ENCODE assay signal across 8 mouse cellular contexts in the genomic region with DNA sequence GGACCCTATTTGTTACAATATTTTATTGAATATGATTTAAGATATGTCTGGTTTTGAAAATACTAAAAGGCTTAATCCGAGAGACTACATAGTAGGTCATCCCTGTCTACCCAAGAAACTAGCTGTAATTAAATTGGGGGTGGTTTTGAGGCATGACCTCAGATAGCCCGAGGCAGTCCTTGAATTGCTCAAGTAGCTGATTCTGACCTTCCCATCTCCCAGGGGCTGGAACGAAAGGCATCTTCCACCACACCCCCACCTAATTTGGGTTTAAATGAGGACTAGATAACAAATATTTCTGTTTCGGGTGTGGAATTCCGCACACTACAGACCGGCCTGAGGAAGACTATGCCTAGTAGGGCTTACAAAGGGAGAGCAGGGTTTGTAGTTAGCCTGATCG. TPM values are rescaled to one million over a fixed set of nuclear protein-coding genes. Genes with fewer than 3 reads are reported as not detected.
DNase-seq lines count a peak whose midpoint lies in the region; ATAC-seq and TF ChIP-seq lines count a peak whose summit lies in the region.

No protein-coding gene starts in this region.

- peaks cover 33% of the 10 kb centered on the region for H3K4me1 ChIP-seq in erythroblast, embryonic 14.5 days (ENCODE audit: control insufficient read depth)
- H3K4me1 ChIP-seq in ES-Bruce4 (ENCODE audit: control insufficient read depth, insufficient read depth, low read length): no peaks in the 10 kb centered on the region
- H3K4me1 ChIP-seq in forebrain, embryonic 12.5 days: peaks cover 24% of the 10 kb centered on the region
- peaks cover 33% of the 10 kb centered on the region for H3K4me1 ChIP-seq in liver, embryonic 13.5 days (replicated peaks)

- peak overlapping the region; percentile 99 for H3K27ac ChIP-seq in ES-Bruce4 (ENCODE audit: insufficient read depth, low read length)
- H3K27ac ChIP-seq in forebrain, embryonic 12.5 days: no peak overlapping the region
- H3K27ac ChIP-seq in liver, embryonic 13.5 days: peak overlapping the region; percentile 99

- peak; percentile 34 for TF ChIP-seq POLR2A in ES-Bruce4 (IDR thresholded peaks at IDR 0.05; ENCODE audit: insufficient read depth, low read length)

- TF ChIP-seq CTCF in ES-Bruce4 (IDR thresholded peaks at IDR 0.05; ENCODE audit: low read depth, low read length): no peak

- H3K27me3 ChIP-seq in erythroblast, embryonic 14.5 days (ENCODE audit: control insufficient read depth): no peaks in the 10 kb centered on the region; the same call in 1 of the 2 replicates
- no peaks in the 10 kb centered on the region for H3K27me3 ChIP-seq in ES-Bruce4 (ENCODE audit: control insufficient read depth, insufficient read depth, low read length, poor library complexity, severe bottlenecking)
- no peaks in the 10 kb centered on the region for H3K27me3 ChIP-seq in forebrain, embryonic 12.5 days
- H3K27me3 ChIP-seq in liver, embryonic 13.5 days: no peaks in the 10 kb centered on the region

- ATAC-seq in erythroblast, adult 5-6 weeks (replicated peaks; ENCODE audit: low FRiP score, poor library complexity, severe bottlenecking): no peak
- ATAC-seq in forebrain, embryonic 12.5 days (ENCODE audit: low FRiP score): no peak
- no peak for ATAC-seq in liver, embryonic 13.5 days (ENCODE audit: low read depth)
- ATAC-seq in activated CD4-positive, CD25-positive, alpha-beta regulatory T cell, adult 4 months: no peak
- no peak for ATAC-seq in monocyte, adult 5-6 weeks (replicated peaks; ENCODE audit: insufficient number of reproducible peaks, low FRiP score, low TSS enrichment, poor library complexity, severe bottlenecking)

- peak; percentile 91 for TF ChIP-seq EP300 in ES-Bruce4 (IDR thresholded peaks at IDR 0.05; ENCODE audit: insufficient read depth, low read depth, low read length)

- DNase-seq in liver, embryonic 13.5 days: no peak
- DNase-seq in cerebellum, adult 8-10 months: no peak

- peaks cover 10% of the 10 kb centered on the region for H3K36me3 ChIP-seq in erythroblast, embryonic 14.5 days (ENCODE audit: control insufficient read depth)
- peaks cover 9% of the 10 kb centered on the region for H3K36me3 ChIP-seq in ES-Bruce4 (ENCODE audit: control insufficient read depth, insufficient read depth, low read length, poor library complexity, severe bottlenecking)
- H3K36me3 ChIP-seq in forebrain, embryonic 12.5 days (replicated peaks): no peaks in the 10 kb centered on the region
- peaks cover 8% of the 10 kb centered on the region; the same call in 1 of the 2 replicates for H3K36me3 ChIP-seq in liver, embryonic 13.5 days

- WGBS in forebrain, embryonic 12.5 days: 58% methylated on average over 7 of the region's 7 CpGs
- WGBS in liver, embryonic 13.5 days (ENCODE audit: insufficient replicate concordance): 50% methylated on average over 7 of the region's 7 CpGs

- H3K9ac ChIP-seq in ES-Bruce4 (ENCODE audit: low read depth, poor library complexity, severe bottlenecking): peak overlapping the region; percentile 100
- peak overlapping the region; percentile 99; the same call in 1 of the 2 replicates for H3K9ac ChIP-seq in forebrain, embryonic 12.5 days
- peak overlapping the region; percentile 98 for H3K9ac ChIP-seq in liver, embryonic 13.5 days

- H3K4me2 ChIP-seq in forebrain, embryonic 12.5 days: peak overlapping the region; percentile 71
- peak overlapping the region; percentile 99 for H3K4me2 ChIP-seq in liver, embryonic 13.5 days

- H3K4me3 ChIP-seq in erythroblast, embryonic 14.5 days (replicated peaks): peak overlapping the region; percentile 91
- H3K4me3 ChIP-seq in ES-Bruce4 (ENCODE audit: low read depth, low read length): peak overlapping the region; percentile 93
- peak overlapping the region; percentile 98 for H3K4me3 ChIP-seq in forebrain, embryonic 12.5 days (replicated peaks)
- H3K4me3 ChIP-seq in liver, embryonic 13.5 days (replicated peaks): peak overlapping the region; percentile 96

- H3K9me3 ChIP-seq in erythroblast, embryonic 14.5 days (ENCODE audit: control insufficient read depth, low read length): no peaks in the 10 kb centered on the region
- no peaks in the 10 kb centered on the region for H3K9me3 ChIP-seq in ES-Bruce4 (replicated peaks; ENCODE audit: control insufficient read depth, insufficient read depth, low read length, poor library complexity, severe bottlenecking)
- H3K9me3 ChIP-seq in forebrain, embryonic 12.5 days: no peaks in the 10 kb centered on the region
- H3K9me3 ChIP-seq in liver, embryonic 13.5 days (replicated peaks): no peaks in the 10 kb centered on the region

RNA-seq across cellular contexts. Expression of a gene that starts 1.2 kb away (rescaled TPM):
- 7.0 and 15.9 TPM in 2 replicates for polyA plus RNA-seq in erythroblast, embryonic 14.5 days (2012)
- total RNA-seq in erythroblast, adult 5-6 weeks (2015; ENCODE audit: low replicate concordance): 11.9 and 18.6 TPM in 2 replicates
- total RNA-seq in erythroblast, adult 5-6 weeks (2017; ENCODE audit: low replicate concordance): 36.5 and 36.7 TPM in 2 replicates
- polyA plus RNA-seq in ES-Bruce4 (2011; ENCODE audit: insufficient read depth, insufficient read length, low read depth, missing spikeins): 175 and 188 TPM in 2 replicates
- 29.5 and 39.0 TPM in 2 replicates for polyA plus RNA-seq in forebrain, embryonic 12.5 days (2016; fragmentation: Nextera tagmentation; extraction: Ambion mirVana)
- 32.6 and 33.4 TPM in 2 replicates for polyA plus RNA-seq in liver, embryonic 13.5 days (2015; fragmentation: Nextera tagmentation; extraction: Ambion mirVana)
- 10 to 100 TPM; 10.1 to 12.0 TPM for polyA plus RNA-seq in activated CD4-positive, CD25-positive, alpha-beta regulatory T cell, adult 4 months (2017; shearing (Covaris generic))
- total RNA-seq in monocyte, adult 5-6 weeks (2017): 114 to 128 TPM (median 115 TPM) in 3 replicates

RNA-seq across cellular contexts. Expression of a gene that starts 57.6 kb away (rescaled TPM):
- 4.4 and 4.5 TPM in 2 replicates for polyA plus RNA-seq in erythroblast, embryonic 14.5 days (2012)
- total RNA-seq in erythroblast, adult 5-6 weeks (2015; ENCODE audit: low replicate concordance): 232 and 262 TPM in 2 replicates
- 123 and 173 TPM in 2 replicates for total RNA-seq in erythroblast, adult 5-6 weeks (2017; ENCODE audit: low replicate concordance)
- polyA plus RNA-seq in ES-Bruce4 (2011; ENCODE audit: insufficient read depth, insufficient read length, low read depth, missing spikeins): 1,250 and 1,380 TPM in 2 replicates
- polyA plus RNA-seq in forebrain, embryonic 12.5 days (2016; fragmentation: Nextera tagmentation; extraction: Ambion mirVana): 4,450 and 4,576 TPM in 2 replicates
- 268 and 325 TPM in 2 replicates for polyA plus RNA-seq in liver, embryonic 13.5 days (2015; fragmentation: Nextera tagmentation; extraction: Ambion mirVana)
- polyA plus RNA-seq in activated CD4-positive, CD25-positive, alpha-beta regulatory T cell, adult 4 months (2017; shearing (Covaris generic)): 1,000 to 10,000 TPM; 4,284 to 5,100 TPM
- 1,040 to 2,074 TPM (median 1,179 TPM) in 3 replicates for total RNA-seq in monocyte, adult 5-6 weeks (2017)

Comparison
In these comparisons a context has a peak if more than half of its experiments do, and no peak if none do; other contexts are left out.
1. RNA of a gene that starts 57.6 kb away (polyA plus RNA-seq): 4,284 to 5,100 TPM in activated CD4-positive, CD25-positive, alpha-beta regulatory T cell, adult 4 months, 4,450 to 4,576 TPM in forebrain, embryonic 12.5 days, 1,250 to 1,380 TPM in ES-Bruce4 and 268 to 325 TPM in liver, embryonic 13.5 days; 4.4 to 4.5 TPM in erythroblast, embryonic 14.5 days; every median in the first group is over 10 times any median in the second.
2. Peak in every context shown above with its lines, with median percentiles within 50 percentile points of each other: H3K4me3 ChIP-seq and H3K9ac ChIP-seq.